Mouse (Mus musculus) heart, embryonic 16.5 days (tissue): Measurements from ENCODE around the gene Etv5. TPM values are rescaled to one million over a fixed set of nuclear protein-coding genes. Genes with fewer than 3 reads are reported as not detected.

Experiments used
- ATAC-seq: fragments of 200-750 bp; cut with Nextera tagmentation; replicated peaks from 2 replicates; pipeline ENCODE4 v1.8.0; 2017; ENCODE audit warnings: moderate number of reproducible peaks; ENCODE audit not compliant: insufficient read depth, low FRiP score; ENCODE audit errors: extremely low read depth
- H3K27ac ChIP-seq: fragments of 300-500 bp; sonication (generic); 2 replicates; pipeline ENCODE4 v1.5.1; 2014; ENCODE audit warnings: mild to moderate bottlenecking, low read length, control low read depth, moderate library complexity
- H3K27me3 ChIP-seq: fragments of 300-500 bp; sonication (generic); 2 replicates; pipeline ENCODE4 v1.6.1; 2014; ENCODE audit warnings: low read length, mixed read lengths; ENCODE audit not compliant: control insufficient read depth, insufficient read depth
- H3K36me3 ChIP-seq: fragments of 300-500 bp; sonication (generic); 2 replicates; pipeline ENCODE4 v1.6.1; 2014; ENCODE audit not compliant: control insufficient read depth, insufficient read depth
- H3K4me1 ChIP-seq: fragments of 300-500 bp; sonication (generic); 2 replicates; pipeline ENCODE4 v1.6.1; 2014; ENCODE audit warnings: low read length, mixed read lengths; ENCODE audit not compliant: control insufficient read depth, insufficient read depth
- H3K4me2 ChIP-seq: fragments of 300-500 bp; sonication (generic); 2 replicates; pipeline ENCODE4 v1.6.1; 2014; ENCODE audit warnings: low read depth, mild to moderate bottlenecking, control low read depth, low read length
- H3K4me3 ChIP-seq: fragments of 300-500 bp; sonication (generic); 2 replicates; pipeline ENCODE4 v1.5.1; 2014; ENCODE audit warnings: mild to moderate bottlenecking, control low read depth, low read length
- H3K9ac ChIP-seq: fragments of 300-500 bp; sonication (generic); 2 replicates; pipeline ENCODE4 v1.6.1; 2014; ENCODE audit warnings: low read length, control low read depth
- H3K9me3 ChIP-seq: fragments of 300-500 bp; sonication (generic); replicated peaks from 2 replicates; pipeline ENCODE4 v1.6.1; 2016; ENCODE audit warnings: low read length; ENCODE audit not compliant: control insufficient read depth
- WGBS: fragments of 180-500 bp; shearing (Covaris S2); extraction: QIAGEN DNeasy Blood & Tissue Kit; methylation state at CpG from one replicate; pipeline ENCODE4 v1.1.7; 2014; 5-methylcytosine and 5-hydroxymethylcytosine counted together
- polyA plus RNA-seq: library from polyadenylated mRNA; unstranded; fragments of >200 nt; fragmentation: Nextera tagmentation; extraction: Ambion mirVana; gene quantifications from 2 replicates; pipeline ENCODE4 v1.2.1, GENCODE M21; 2015

Etv5 gene
- polyA plus RNA-seq, 1 experiment from 2014 or later: 19.7 TPM

- Histone ChIP-seq H3K27me3 (no peaks in the 10 kb centered on the region), H3K9ac (no peak overlapping the region), H3K4me1 (peaks cover 4% of the 10 kb centered on the region; the same call in 1 of the 2 replicates), H3K4me2 (no peak overlapping the region), H3K9me3 (no peaks in the 10 kb centered on the region), H3K27ac (no peak overlapping the region), H3K4me3 (no peak overlapping the region), H3K36me3 (no peaks in the 10 kb centered on the region)
- ATAC-seq: no peak
- WGBS: 85% methylated on average over 7 of the region's 7 CpGs
Observed at GRCm38 (mm10) chr16:22417931-22418330, 21.6 kb downstream of the Etv5 start.

- Histone ChIP-seq H3K4me2 (no peak overlapping the region), H3K27ac (no peak overlapping the region), H3K27me3 (no peaks in the 10 kb centered on the region), H3K4me3 (no peak overlapping the region), H3K9me3 (no peaks in the 10 kb centered on the region), H3K4me1 (peaks cover 4% of the 10 kb centered on the region; the same call in 1 of the 2 replicates), H3K36me3 (no peaks in the 10 kb centered on the region), H3K9ac (no peak overlapping the region)
- no peak for ATAC-seq
- WGBS: 81% methylated on average over 8 of the region's 8 CpGs
Observed at GRCm38 (mm10) chr16:22417044-22417443, 22.5 kb downstream of the Etv5 start.

- Histone ChIP-seq H3K9ac (no peak overlapping the region), H3K27me3 (no peaks in the 10 kb centered on the region), H3K36me3 (no peaks in the 10 kb centered on the region), H3K27ac (no peak overlapping the region), H3K4me2 (no peak overlapping the region), H3K9me3 (no peaks in the 10 kb centered on the region), H3K4me3 (no peak overlapping the region), H3K4me1 (peaks cover 4% of the 10 kb centered on the region; the same call in 1 of the 2 replicates)
- ATAC-seq: no peak
- 66% methylated on average over 6 of the region's 6 CpGs for WGBS
Observed at GRCm38 (mm10) chr16:22416140-22416848, 23.2 kb downstream of the Etv5 start.

GRCm38 (mm10) chr16:22414205-22414754 lies 25.2 kb downstream of the Etv5 start:
- H3K27me3 ChIP-seq: no peaks in the 10 kb centered on the region
- no peak overlapping the region for H3K4me3 ChIP-seq
- no peak overlapping the region for H3K9ac ChIP-seq
- H3K4me2 ChIP-seq: no peak overlapping the region
- H3K27ac ChIP-seq: no peak overlapping the region
- H3K9me3 ChIP-seq: no peaks in the 10 kb centered on the region
- 89% methylated on average over 9 of the region's 9 CpGs for WGBS
- no peak for ATAC-seq
- H3K36me3 ChIP-seq: no peaks in the 10 kb centered on the region
- peaks cover 4% of the 10 kb centered on the region; the same call in 1 of the 2 replicates for H3K4me1 ChIP-seq

GRCm38 (mm10) chr16:22412459-22413229 lies 26.9 kb downstream of the Etv5 start:
- peaks cover 4% of the 10 kb centered on the region; the same call in 1 of the 2 replicates for H3K4me1 ChIP-seq
- H3K27ac ChIP-seq: no peak overlapping the region
- H3K4me3 ChIP-seq: no peak overlapping the region
- no peaks in the 10 kb centered on the region for H3K9me3 ChIP-seq
- ATAC-seq: no peak
- no peaks in the 10 kb centered on the region for H3K27me3 ChIP-seq
- no peak overlapping the region for H3K9ac ChIP-seq
- no peaks in the 10 kb centered on the region for H3K36me3 ChIP-seq
- WGBS: 67% methylated on average over 16 of the region's 16 CpGs
- H3K4me2 ChIP-seq: no peak overlapping the region

- Histone ChIP-seq H3K27me3 (no peaks in the 10 kb centered on the region), H3K9me3 (no peaks in the 10 kb centered on the region), H3K9ac (no peak overlapping the region), H3K36me3 (no peaks in the 10 kb centered on the region), H3K27ac (no peak overlapping the region), H3K4me1 (peaks cover 4% of the 10 kb centered on the region; the same call in 1 of the 2 replicates), H3K4me2 (no peak overlapping the region), H3K4me3 (no peak overlapping the region)
- WGBS: 46% methylated on average over 10 of the region's 11 CpGs
- ATAC-seq: no peak
Observed at GRCm38 (mm10) chr16:22411764-22412163, 27.8 kb downstream of the Etv5 start.

GRCm38 (mm10) chr16:22410000-22410399 lies 29.5 kb downstream of the Etv5 start:
- Histone ChIP-seq H3K9ac (no peak overlapping the region), H3K27ac (no peak overlapping the region), H3K36me3 (no peaks in the 10 kb centered on the region), H3K27me3 (no peaks in the 10 kb centered on the region), H3K4me1 (peaks cover 3% of the 10 kb centered on the region), H3K4me2 (no peak overlapping the region), H3K4me3 (no peak overlapping the region), H3K9me3 (no peaks in the 10 kb centered on the region)
- no peak for ATAC-seq
- WGBS: 50% methylated on average over 5 of the region's 5 CpGs

- no peak overlapping the region for H3K4me3 ChIP-seq
- no peak for ATAC-seq
- no peaks in the 10 kb centered on the region for H3K27me3 ChIP-seq
- no peaks in the 10 kb centered on the region for H3K36me3 ChIP-seq
- H3K9ac ChIP-seq: no peak overlapping the region
- WGBS: 80% methylated on average over 8 of the region's 8 CpGs
- peaks cover 5% of the 10 kb centered on the region for H3K4me1 ChIP-seq
- no peak overlapping the region for H3K4me2 ChIP-seq
- no peaks in the 10 kb centered on the region for H3K9me3 ChIP-seq
- no peak overlapping the region for H3K27ac ChIP-seq
Observed at GRCm38 (mm10) chr16:22408642-22409360, 30.7 kb downstream of the Etv5 start.
